Mouse (Mus musculus) testis, adult 2 months (tissue): Measurements from ENCODE around the gene Calr4. TPM values are rescaled to one million over a fixed set of nuclear protein-coding genes. Genes with fewer than 3 reads are reported as not detected.

Experiments used
- H3K27ac ChIP-seq: fragments of 200-500 bp; 2 replicates; pipeline ENCODE4 v1.5.1; 2012; ENCODE audit warnings: low read depth, low read length; ENCODE audit not compliant: control insufficient read depth, insufficient read depth
- H3K27me3 ChIP-seq: fragments of 200-500 bp; 2 replicates; pipeline ENCODE4 v1.6.1; 2012; ENCODE audit warnings: mild to moderate bottlenecking, low read length, moderate library complexity; ENCODE audit not compliant: control insufficient read depth, insufficient read depth
- H3K36me3 ChIP-seq: fragments of 200-500 bp; 2 replicates; pipeline ENCODE4 v1.6.1; 2012; ENCODE audit warnings: mild to moderate bottlenecking, low read length; ENCODE audit not compliant: control insufficient read depth, insufficient read depth
- H3K4me1 ChIP-seq: fragments of 200-500 bp; 2 replicates; pipeline ENCODE4 v1.6.1; 2012; ENCODE audit warnings: low read length; ENCODE audit not compliant: control insufficient read depth, insufficient read depth
- H3K4me3 ChIP-seq: fragments of 200-500 bp; 2 replicates; pipeline ENCODE4 v1.5.1; 2012; ENCODE audit warnings: low read depth, mild to moderate bottlenecking, low read length, moderate library complexity, mixed read lengths; ENCODE audit not compliant: control insufficient read depth
- CTCF ChIP-seq: fragments of 200-500 bp; IDR thresholded peaks from 2 replicates; pipeline ENCODE4 v1.5.1; 2012; ENCODE audit warnings: low read depth, mild to moderate bottlenecking, inconsistent platforms, low read length, moderate library complexity; ENCODE audit not compliant: control insufficient read depth, insufficient read depth, insufficient replicate concordance
- POLR2A ChIP-seq: fragments of 200-500 bp; IDR thresholded peaks from 2 replicates; pipeline ENCODE4 v1.6.1; 2012; ENCODE audit warnings: low read depth, mild to moderate bottlenecking, inconsistent platforms, low read length, moderate library complexity; ENCODE audit not compliant: control insufficient read depth
- polyA plus RNA-seq: library from polyadenylated mRNA; depleted of rRNA; stranded (reverse); fragments of >200 nt; gene quantifications from 2 replicates; pipeline ENCODE4 v1.2.3, GENCODE M21; 2012

The Calr4 gene
- polyA plus RNA-seq, 1 experiment = 2.4 TPM

- H3K36me3 ChIP-seq = no peaks in the 10 kb centered on the region
- no peak for TF ChIP-seq CTCF
- H3K27ac ChIP-seq = no peak overlapping the region
- no peak overlapping the region for H3K4me3 ChIP-seq
- H3K4me1 ChIP-seq = no peaks in the 10 kb centered on the region
- no peaks in the 10 kb centered on the region for H3K27me3 ChIP-seq
These were observed 27.8 kb downstream of the Calr4 start for GRCm38 (mm10) chr4:109262068-109262467.

- no peak overlapping the region for H3K27ac ChIP-seq
- no peak for TF ChIP-seq POLR2A
- TF ChIP-seq CTCF = no peak
- no peaks in the 10 kb centered on the region for H3K36me3 ChIP-seq
- no peaks in the 10 kb centered on the region for H3K4me1 ChIP-seq
- H3K4me3 ChIP-seq = no peak overlapping the region
- no peaks in the 10 kb centered on the region for H3K27me3 ChIP-seq
These were observed 31.8 kb downstream of the Calr4 start for GRCm38 (mm10) chr4:109266056-109266455.

GRCm38 (mm10) chr4:109266744-109267143 lies 32.5 kb downstream of the Calr4 start:
- H3K27ac ChIP-seq = no peak overlapping the region
- H3K4me3 ChIP-seq = no peak overlapping the region
- H3K27me3 ChIP-seq = no peaks in the 10 kb centered on the region
- TF ChIP-seq CTCF = no peak
- no peaks in the 10 kb centered on the region for H3K4me1 ChIP-seq
- H3K36me3 ChIP-seq = no peaks in the 10 kb centered on the region

GRCm38 (mm10) chr4:109267452-109267851 lies 33.2 kb downstream of the Calr4 start:
- no peaks in the 10 kb centered on the region for H3K27me3 ChIP-seq
- H3K27ac ChIP-seq = no peak overlapping the region
- no peak overlapping the region for H3K4me3 ChIP-seq
- TF ChIP-seq CTCF (no peak), POLR2A (no peak)
- H3K4me1 ChIP-seq = no peaks in the 10 kb centered on the region
- H3K36me3 ChIP-seq = no peaks in the 10 kb centered on the region

GRCm38 (mm10) chr4:109268903-109269302 lies 34.6 kb downstream of the Calr4 start:
- H3K27ac ChIP-seq = no peak overlapping the region
- TF ChIP-seq CTCF (no peak), POLR2A (no peak)
- H3K36me3 ChIP-seq = no peaks in the 10 kb centered on the region
- no peaks in the 10 kb centered on the region for H3K27me3 ChIP-seq
- no peaks in the 10 kb centered on the region for H3K4me1 ChIP-seq
- H3K4me3 ChIP-seq = no peak overlapping the region

- H3K27me3 ChIP-seq = no peaks in the 10 kb centered on the region
- no peak overlapping the region for H3K4me3 ChIP-seq
- no peak for TF ChIP-seq POLR2A
- TF ChIP-seq CTCF = no peak
- H3K36me3 ChIP-seq = no peaks in the 10 kb centered on the region
- H3K27ac ChIP-seq = no peak overlapping the region
- H3K4me1 ChIP-seq = no peaks in the 10 kb centered on the region
These were observed 37.5 kb downstream of the Calr4 start for GRCm38 (mm10) chr4:109271803-109272202.

- Histone ChIP-seq H3K27ac (no peak overlapping the region), H3K4me1 (no peaks in the 10 kb centered on the region), H3K27me3 (no peaks in the 10 kb centered on the region), H3K36me3 (no peaks in the 10 kb centered on the region), H3K4me3 (no peak overlapping the region)
- TF ChIP-seq POLR2A = no peak
- TF ChIP-seq CTCF = no peak
These were observed 39.4 kb downstream of the Calr4 start for GRCm38 (mm10) chr4:109273586-109274240.
